Mouse (Mus musculus) adrenal gland, postnatal 14 days (tissue): ENCODE data around the gene Prkd2. TPM values are rescaled to one million over a fixed set of nuclear protein-coding genes. Genes with fewer than 3 reads are reported as not detected.

Experiments
- DNase-seq: peaks from one replicate; pipeline ENCODE4 v3.0.0; 2021; ENCODE audit warnings: mixed read lengths
- total RNA-seq: library from RNA; stranded (reverse); gene quantifications from 2 replicates; pipeline ENCODE4 v1.2.3, GENCODE M21; 2021

Prkd2 gene
- total RNA-seq, 1 experiment from 2014 or later: 25.0 TPM

DNA sequence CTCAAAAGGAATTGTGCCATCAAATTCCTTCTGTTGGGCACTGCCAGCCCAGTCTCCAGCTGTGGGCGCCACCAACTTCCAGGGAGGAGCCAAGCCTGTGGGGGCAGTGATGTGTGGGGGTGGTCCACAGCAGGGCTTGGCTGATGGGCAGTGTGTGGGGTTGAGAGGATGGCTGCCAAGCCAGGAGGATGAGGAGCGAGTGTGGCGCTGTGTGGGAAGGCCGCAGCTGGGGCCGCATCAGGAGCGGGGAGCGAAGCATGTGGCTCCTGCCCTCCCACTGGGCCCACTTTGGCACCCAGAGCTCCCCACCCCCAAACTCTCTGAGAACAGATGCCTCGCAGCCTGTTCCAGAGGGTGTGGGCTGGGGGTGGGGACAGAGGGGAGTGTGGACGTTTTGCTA lies 75.3 kb downstream of the Prkd2 start:
- DNase-seq: peak; percentile 23

- no peak for DNase-seq
Observed at GRCm38 (mm10) chr7:16918670-16919069, 76.0 kb downstream of the Prkd2 start.

DNA sequence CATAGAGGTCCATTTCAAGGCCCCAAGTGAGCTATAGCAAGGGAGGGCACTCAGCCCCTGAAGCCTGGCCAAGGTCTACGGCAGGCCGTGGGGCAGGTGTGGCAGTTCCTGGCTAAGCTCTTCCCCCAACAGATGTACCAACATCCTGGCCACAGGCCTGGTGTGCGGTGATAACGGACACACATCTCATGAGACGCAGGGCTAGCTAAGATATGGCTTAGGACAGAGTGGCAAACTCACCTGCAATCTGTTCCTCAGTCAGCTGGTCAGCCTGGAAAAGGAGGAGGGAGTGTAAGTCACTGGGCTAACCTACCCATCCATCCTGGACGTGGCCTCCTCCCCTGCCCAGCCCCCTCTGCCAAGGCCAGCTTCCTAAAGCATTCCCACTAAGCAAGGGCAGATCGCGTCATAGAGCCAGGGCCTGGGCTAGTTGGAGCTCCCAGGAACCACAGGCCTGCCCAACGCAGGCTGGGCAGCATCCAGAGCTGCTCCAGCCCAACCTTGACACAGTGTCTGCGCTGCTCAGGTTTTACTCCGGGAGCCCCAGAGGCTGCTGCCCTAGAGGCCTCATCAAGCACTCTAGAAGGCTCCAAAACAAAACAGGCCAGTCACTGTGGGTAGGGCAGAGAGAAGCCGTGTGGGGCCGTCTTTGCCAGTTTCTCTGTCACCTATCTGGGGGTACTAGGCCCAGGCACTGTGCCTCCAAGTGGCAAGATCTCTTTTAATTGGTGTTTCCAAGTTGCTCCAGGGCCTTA lies 76.9 kb downstream of the Prkd2 start:
- peak; percentile 79 for DNase-seq

Other genes with a start within 250 kb of the Prkd2 start
- gene Arhgap35, start 227.9 kb upstream of the Prkd2 start, total RNA-seq: 55.2 and 57.6 TPM in 2 replicates
- not detected in 2 replicates for gene Ceacam15, start 167.2 kb upstream of the Prkd2 start, total RNA-seq
- gene Ceacam9, start 121.0 kb upstream of the Prkd2 start, total RNA-seq: not detected in 2 replicates
- gene Ap2s1, start 104.5 kb upstream of the Prkd2 start, total RNA-seq: 130 and 147 TPM in 2 replicates
- 120 and 160 TPM in 2 replicates for gene Slc1a5, start 61.6 kb upstream of the Prkd2 start, total RNA-seq
- 71.1 and 71.7 TPM in 2 replicates for gene Strn4, start 27.0 kb upstream of the Prkd2 start, total RNA-seq
- 23.8 and 25.1 TPM in 2 replicates for gene Fkrp, start 26.2 kb upstream of the Prkd2 start, total RNA-seq
- 2.6 and 4.1 TPM in 2 replicates for gene Dact3, start 32.4 kb downstream of the Prkd2 start, total RNA-seq
- gene Gng8, start 48.9 kb downstream of the Prkd2 start, total RNA-seq: 0.59 and 0.60 TPM in 2 replicates
- gene Ptgir, start 63.6 kb downstream of the Prkd2 start, total RNA-seq: 1.2 and 2.6 TPM in 2 replicates
- gene Calm3, start 81.2 kb downstream of the Prkd2 start, total RNA-seq: 222 and 231 TPM in 2 replicates
- gene Pnmal2, start 101.8 kb downstream of the Prkd2 start, total RNA-seq: 24.6 and 27.2 TPM in 2 replicates
- 4.6 and 5.6 TPM in 2 replicates for gene Pnmal1, start 116.8 kb downstream of the Prkd2 start, total RNA-seq
- 1.3 and 1.6 TPM in 2 replicates for gene Gm42372, start 140.2 kb downstream of the Prkd2 start, total RNA-seq
- gene Ccdc8, start 149.8 kb downstream of the Prkd2 start, total RNA-seq: 18.4 and 20.9 TPM in 2 replicates
- gene Ppp5c, start 185.0 kb downstream of the Prkd2 start, total RNA-seq: 90.9 and 93.2 TPM in 2 replicates
- gene Hif3a, start 219.5 kb downstream of the Prkd2 start, total RNA-seq: 5.3 and 7.8 TPM in 2 replicates
- 0.23 and 0.33 TPM in 2 replicates for gene Psg16, start 231.1 kb downstream of the Prkd2 start, total RNA-seq